Comparison of ENCODE assay signal across 25 mouse cellular contexts in genomic region chrX:142363882-142364281, GRCm38 (mm10). TPM values are rescaled to one million over a fixed set of nuclear protein-coding genes. Genes with fewer than 3 reads are reported as not detected.
"Had no signal": no experiment of that assay in that cellular context is flagged by ENCODE, and none has a peak within 500 bp of the region (broad histone marks: within the 10 kb centered on the region; RNA-seq: fewer than 3 reads in every experiment).

No protein-coding gene starts in this region.

- H3K9ac ChIP-seq: intestine, embryonic 15.5 days; kidney, embryonic 15.5 days; limb, embryonic 12.5 days; limb, embryonic 15.5 days; midbrain, embryonic 13.5 days; neural tube, embryonic 13.5 days had no signal

- H3K9me3 ChIP-seq: intestine, embryonic 15.5 days; kidney, embryonic 15.5 days; limb, embryonic 12.5 days; limb, embryonic 15.5 days; midbrain, embryonic 10.5 days; midbrain, embryonic 13.5 days; neural tube, embryonic 13.5 days had no signal

- ATAC-seq: intestine, embryonic 15.5 days; midbrain, embryonic 13.5 days; midbrain, embryonic 16.5 days had no signal

- H3K4me3 ChIP-seq: intestine, embryonic 15.5 days; kidney, embryonic 15.5 days; limb, embryonic 12.5 days; limb, embryonic 15.5 days; midbrain, embryonic 10.5 days; midbrain, embryonic 13.5 days; myocyte; neural tube, embryonic 13.5 days had no signal

- H3K4me1 ChIP-seq: intestine, embryonic 15.5 days; kidney, embryonic 15.5 days; limb, embryonic 12.5 days; limb, embryonic 15.5 days; midbrain, embryonic 10.5 days; midbrain, embryonic 13.5 days; neural tube, embryonic 13.5 days had no signal

- H3K4me2 ChIP-seq: intestine, embryonic 15.5 days; kidney, embryonic 15.5 days; limb, embryonic 12.5 days; limb, embryonic 15.5 days; midbrain, embryonic 13.5 days; neural tube, embryonic 13.5 days had no signal

- DNase-seq: kidney, adult 11 months; kidney, adult 8-10 months; kidney, postnatal 10 days; kidney, postnatal 36 days; layer of hippocampus, postnatal 36 days; left cerebral cortex, postnatal 4 days; lung, adult 2 months; lung, postnatal 14 days; lung, postnatal 4 days; right cerebral cortex, adult 18-20 months; right cerebral cortex, postnatal 25 days; thymus, adult 18-20 months; thymus, postnatal 36 days had no signal

- H3K27me3 ChIP-seq: intestine, embryonic 15.5 days; kidney, embryonic 15.5 days; limb, embryonic 15.5 days; midbrain, embryonic 13.5 days; neural tube, embryonic 13.5 days had no signal

- H3K36me3 ChIP-seq: intestine, embryonic 15.5 days; kidney, embryonic 15.5 days; limb, embryonic 12.5 days; limb, embryonic 15.5 days; midbrain, embryonic 10.5 days; midbrain, embryonic 13.5 days; neural tube, embryonic 13.5 days had no signal

- H3K27ac ChIP-seq: intestine, embryonic 15.5 days; kidney, embryonic 15.5 days; limb, embryonic 12.5 days; limb, embryonic 15.5 days; midbrain, embryonic 10.5 days; midbrain, embryonic 13.5 days; neural tube, embryonic 13.5 days had no signal

RNA-seq across cellular contexts. Expression of gene Kcne1l, which starts 57.8 kb away (rescaled TPM):
- total RNA-seq: megakaryocyte, adult 5-6 weeks; monocyte, adult 5-6 weeks; neutrophil, adult 5-6 weeks had no signal
